Mouse (Mus musculus): ENCODE measurements around the gene Iqcm. TPM values are rescaled to one million over a fixed set of nuclear protein-coding genes. Genes with fewer than 3 reads are reported as not detected.
"Not testable (repeated sequence)": the region's sequence is repeated elsewhere in the genome, so short reads cannot be mapped to it uniquely, and the experiment has no call there.

Gene Iqcm
- 0.14 and 0.33 TPM in 2 replicates for total RNA-seq (2014; rRNA removed)
- 0.16 TPM in 1 of 2 replicates, not detected in the other for polyA plus RNA-seq (2015; fragmentation: Nextera tagmentation; extraction: Ambion mirVana)

- H3K27me3 ChIP-seq (ENCODE audit: insufficient read depth, low read length): no peaks in the 10 kb centered on the region
- no peak within 1 kb of the TSS for H3K4me3 ChIP-seq (ENCODE audit: low read depth, low read length)
- DNase-seq (ENCODE audit: low spot score): no peak
- no peak within 1 kb of the TSS for H3K4me2 ChIP-seq (ENCODE audit: low read depth, low read length, poor library complexity, severe bottlenecking)
- TF ChIP-seq CTCF (IDR thresholded peaks at IDR 0.05): no peak
- H3K9ac ChIP-seq (replicated peaks; ENCODE audit: low read length, poor library complexity, severe bottlenecking): no peak within 1 kb of the TSS
- no peaks in the 10 kb centered on the region for H3K4me1 ChIP-seq (ENCODE audit: insufficient read depth, low read length)
- ATAC-seq (ENCODE audit: low FRiP score): no peak
- WGBS: 96% methylated on average over 7 of the region's 7 CpGs
- no peaks in the 10 kb centered on the region for H3K36me3 ChIP-seq (ENCODE audit: insufficient read depth, low read length)
- H3K9me3 ChIP-seq (ENCODE audit: low read length): no peaks in the 10 kb centered on the region
- no peak within 1 kb of the TSS for H3K27ac ChIP-seq (ENCODE audit: low read depth, low read length)
These were observed at the start of gene Iqcm for GRCm38 (mm10) chr8:75448394-75448793. Gene Iqcm (plus strand): TSS chr8:75448694.

GRCm38 (mm10) chr8:75406489-75406888 is 42.0 kb upstream of the Iqcm start, which contains the start of gene Gm10358:
Gene Gm10358 (minus strand): TSS chr8:75406589.
- WGBS: 98% methylated on average over 5 of the region's 5 CpGs
- no peak within 1 kb of the TSS for H3K4me3 ChIP-seq (ENCODE audit: low read depth, low read length)
- TF ChIP-seq CTCF (IDR thresholded peaks at IDR 0.05): no peak

GRCm38 (mm10) chr8:75415696-75416095 is 32.8 kb upstream of the Iqcm start:
- not testable (repeated sequence) for ATAC-seq (ENCODE audit: low FRiP score); H3K27ac ChIP-seq (ENCODE audit: low read depth, low read length)
- 78% methylated on average over 3 of the region's 3 CpGs for WGBS

More at GRCm38 (mm10) chr8:75406489-75406888, 42.0 kb upstream of the Iqcm start, which contains the start of gene Gm10358:
- no peaks in the 10 kb centered on the region for H3K27me3 ChIP-seq (ENCODE audit: insufficient read depth, low read length)
- H3K4me1 ChIP-seq (ENCODE audit: insufficient read depth, low read length): no peaks in the 10 kb centered on the region
- DNase-seq (ENCODE audit: low spot score): no peak
- H3K27ac ChIP-seq (ENCODE audit: low read depth, low read length): no peak within 1 kb of the TSS
- no peak within 1 kb of the TSS for H3K4me2 ChIP-seq (ENCODE audit: low read depth, low read length, poor library complexity, severe bottlenecking)
- no peak within 1 kb of the TSS for H3K9ac ChIP-seq (replicated peaks; ENCODE audit: low read length, poor library complexity, severe bottlenecking)
- no peaks in the 10 kb centered on the region for H3K9me3 ChIP-seq (ENCODE audit: low read length)
- H3K36me3 ChIP-seq (ENCODE audit: insufficient read depth, low read length): no peaks in the 10 kb centered on the region
- ATAC-seq (ENCODE audit: low FRiP score): no peak

GRCm38 (mm10) chr8:75476756-75477155 is 28.3 kb downstream of the Iqcm start:
- peak; percentile 2 for DNase-seq (ENCODE audit: low spot score)
- H3K9ac ChIP-seq (replicated peaks; ENCODE audit: low read length, poor library complexity, severe bottlenecking): no peak overlapping the region
- WGBS: 72% methylated on average over 1 of the region's 1 CpGs

More at GRCm38 (mm10) chr8:75415696-75416095, 32.8 kb upstream of the Iqcm start:
- not testable (repeated sequence) for H3K27me3 ChIP-seq (ENCODE audit: insufficient read depth, low read length); H3K4me1 ChIP-seq (ENCODE audit: insufficient read depth, low read length); H3K4me3 ChIP-seq (ENCODE audit: low read depth, low read length); H3K4me2 ChIP-seq (ENCODE audit: low read depth, low read length, poor library complexity, severe bottlenecking); DNase-seq (ENCODE audit: low spot score); H3K9me3 ChIP-seq (ENCODE audit: low read length); H3K9ac ChIP-seq (replicated peaks; ENCODE audit: low read length, poor library complexity, severe bottlenecking); H3K36me3 ChIP-seq (ENCODE audit: insufficient read depth, low read length)

GRCm38 (mm10) chr8:75489035-75489678 is 40.7 kb downstream of the Iqcm start:
- 78% methylated on average over 13 of the region's 13 CpGs for WGBS

More at GRCm38 (mm10) chr8:75476756-75477155, 28.3 kb downstream of the Iqcm start:
- no peak overlapping the region for H3K4me3 ChIP-seq (ENCODE audit: low read depth, low read length)
- H3K36me3 ChIP-seq (ENCODE audit: insufficient read depth, low read length): no peaks in the 10 kb centered on the region
- no peak for TF ChIP-seq CTCF (IDR thresholded peaks at IDR 0.05)
- H3K4me1 ChIP-seq (ENCODE audit: insufficient read depth, low read length): no peaks in the 10 kb centered on the region
- ATAC-seq (ENCODE audit: low FRiP score): no peak
- no peaks in the 10 kb centered on the region for H3K27me3 ChIP-seq (ENCODE audit: insufficient read depth, low read length)
- H3K27ac ChIP-seq (ENCODE audit: low read depth, low read length): no peak overlapping the region
- no peaks in the 10 kb centered on the region for H3K9me3 ChIP-seq (ENCODE audit: low read length)
- no peak overlapping the region for H3K4me2 ChIP-seq (ENCODE audit: low read depth, low read length, poor library complexity, severe bottlenecking)

GRCm38 (mm10) chr8:75509299-75509698 is 60.8 kb downstream of the Iqcm start:
- Histone ChIP-seq H3K27ac (ENCODE audit: low read depth, low read length) (no peak overlapping the region), H3K4me1 (ENCODE audit: insufficient read depth, low read length) (no peaks in the 10 kb centered on the region), H3K36me3 (ENCODE audit: insufficient read depth, low read length) (no peaks in the 10 kb centered on the region), H3K4me3 (ENCODE audit: low read depth, low read length) (no peak overlapping the region), H3K9me3 (ENCODE audit: low read length) (no peaks in the 10 kb centered on the region), H3K9ac (replicated peaks; ENCODE audit: low read length, poor library complexity, severe bottlenecking) (no peak overlapping the region), H3K4me2 (ENCODE audit: low read depth, low read length, poor library complexity, severe bottlenecking) (no peak overlapping the region), H3K27me3 (ENCODE audit: insufficient read depth, low read length) (no peaks in the 10 kb centered on the region)
- no peak for ATAC-seq (ENCODE audit: low FRiP score)
- DNase-seq (ENCODE audit: low spot score): no peak
- no peak for TF ChIP-seq CTCF (IDR thresholded peaks at IDR 0.05)
- WGBS: 41% methylated on average over 1 of the region's 1 CpGs

More at GRCm38 (mm10) chr8:75489035-75489678, 40.7 kb downstream of the Iqcm start:
- no peak overlapping the region for H3K27ac ChIP-seq (ENCODE audit: low read depth, low read length)
- DNase-seq (ENCODE audit: low spot score) (no peak), ATAC-seq (ENCODE audit: low FRiP score) (no peak)
- no peaks in the 10 kb centered on the region for H3K4me1 ChIP-seq (ENCODE audit: insufficient read depth, low read length)
- no peaks in the 10 kb centered on the region for H3K36me3 ChIP-seq (ENCODE audit: insufficient read depth, low read length)
- H3K4me3 ChIP-seq (ENCODE audit: low read depth, low read length): no peak overlapping the region
- TF ChIP-seq CTCF (IDR thresholded peaks at IDR 0.05): no peak
- no peaks in the 10 kb centered on the region for H3K9me3 ChIP-seq (ENCODE audit: low read length)
- H3K27me3 ChIP-seq (ENCODE audit: insufficient read depth, low read length): no peaks in the 10 kb centered on the region
- H3K9ac ChIP-seq (replicated peaks; ENCODE audit: low read length, poor library complexity, severe bottlenecking): no peak overlapping the region
- no peak overlapping the region for H3K4me2 ChIP-seq (ENCODE audit: low read depth, low read length, poor library complexity, severe bottlenecking)
